9 mouse cellular contexts compared by ENCODE assay signal in the genomic region with DNA sequence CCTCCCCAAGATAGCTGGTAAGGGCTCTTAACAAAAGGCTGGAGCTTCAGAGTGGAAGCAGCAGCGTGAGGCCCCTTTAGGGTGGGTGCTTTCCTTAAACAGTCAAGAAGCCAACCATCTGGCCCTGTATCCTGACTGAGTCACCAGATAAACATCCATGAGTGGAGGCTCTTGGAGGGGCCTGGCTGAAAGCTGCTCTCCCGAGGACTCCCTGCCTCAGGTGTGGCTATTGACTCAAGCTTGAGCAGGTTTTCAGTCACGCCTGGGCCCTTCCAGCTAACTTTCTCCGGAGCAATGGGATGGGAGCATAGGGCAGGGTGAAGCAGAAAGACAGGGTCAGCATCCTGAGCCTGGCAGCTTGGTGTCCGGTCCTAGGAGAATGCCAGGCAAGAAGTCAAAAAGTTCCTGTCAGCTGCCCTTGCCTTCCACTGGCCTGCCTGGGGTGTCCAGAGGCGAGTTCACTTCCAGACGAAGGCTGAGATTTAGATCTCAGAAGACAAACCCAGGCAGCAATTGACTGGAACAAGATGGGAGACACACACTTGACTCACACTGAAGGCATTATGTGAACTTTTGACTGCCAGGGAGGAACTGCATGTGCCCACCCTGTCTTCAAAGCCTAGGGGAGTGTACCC. TPM values are rescaled to one million over a fixed set of nuclear protein-coding genes. Genes with fewer than 3 reads are reported as not detected.
DNase-seq lines count a peak whose midpoint lies in the region; ATAC-seq and TF ChIP-seq lines count a peak whose summit lies in the region.
"Had no signal": no experiment of that assay in that cellular context is flagged by ENCODE, and none has a peak within 500 bp of the region (broad histone marks: within the 10 kb centered on the region; RNA-seq: fewer than 3 reads in every experiment).

No protein-coding gene starts in this region.

- H3K27ac ChIP-seq in kidney, embryonic 15.5 days: peak overlapping the region; percentile 89
- no peak overlapping the region for H3K27ac ChIP-seq in limb, embryonic 11.5 days (replicated peaks; ENCODE audit: low read depth, low read length)

- no peak overlapping the region for H3K4me3 ChIP-seq in kidney, embryonic 15.5 days (replicated peaks)
- no peak overlapping the region for H3K4me3 ChIP-seq in limb, embryonic 11.5 days (ENCODE audit: low read depth, low read length)
- no peak overlapping the region for H3K4me3 ChIP-seq in myocyte

- H3K4me2 ChIP-seq in kidney, embryonic 15.5 days: 0 out of 2 replicates have a peak overlapping the region, but pooled peaks have one; percentile 8
- H3K4me2 ChIP-seq in limb, embryonic 11.5 days (ENCODE audit: low read depth, severe bottlenecking): no peak overlapping the region
- peak overlapping the region; percentile 36 for H3K4me2 ChIP-seq in myocyte (ENCODE audit: low read depth)

- no peak overlapping the region for H3K9ac ChIP-seq in kidney, embryonic 15.5 days
- H3K9ac ChIP-seq in limb, embryonic 11.5 days (ENCODE audit: low read length): no peak overlapping the region

- no peaks in the 10 kb centered on the region for H3K27me3 ChIP-seq in kidney, embryonic 15.5 days
- no peaks in the 10 kb centered on the region for H3K27me3 ChIP-seq in limb, embryonic 11.5 days (ENCODE audit: control insufficient read depth, insufficient read depth, low read length)
- H3K27me3 ChIP-seq in myocyte (ENCODE audit: control insufficient read depth, insufficient read depth, insufficient read length): no peaks in the 10 kb centered on the region

- 0 out of 2 replicates have a peak, but pooled peaks cover 3% of the 10 kb centered on the region for H3K36me3 ChIP-seq in kidney, embryonic 15.5 days
- no peaks in the 10 kb centered on the region for H3K36me3 ChIP-seq in limb, embryonic 11.5 days (ENCODE audit: control insufficient read depth, insufficient read depth, low read length)
- H3K36me3 ChIP-seq in myocyte (ENCODE audit: control insufficient read depth, insufficient read depth): no peaks in the 10 kb centered on the region

- WGBS in kidney, embryonic 15.5 days: 32% methylated on average over 7 of the region's 7 CpGs
- 63% methylated on average over 7 of the region's 7 CpGs for WGBS in limb, embryonic 11.5 days

- H3K79me2 ChIP-seq in myocyte (ENCODE audit: control insufficient read depth, insufficient read depth): no peaks in the 10 kb centered on the region

- ATAC-seq in kidney, embryonic 15.5 days (replicated peaks; ENCODE audit: low FRiP score): peak; percentile 52; the same call in 1 of the 2 replicates
- ATAC-seq in limb, embryonic 11.5 days (ENCODE audit: insufficient number of reproducible peaks, low FRiP score, low TSS enrichment, low read depth): 0 out of 2 replicates have a peak, but pooled peaks have one; percentile 12
- no peak for ATAC-seq in CD4-positive, CD25-positive, alpha-beta regulatory T cell, adult 4 months

- H3K4me1 ChIP-seq in kidney, embryonic 15.5 days: peaks cover 66% of the 10 kb centered on the region
- H3K4me1 ChIP-seq in limb, embryonic 11.5 days (ENCODE audit: control insufficient read depth, insufficient read depth, low read length): peaks cover 18% of the 10 kb centered on the region

- H3ac ChIP-seq in myocyte (ENCODE audit: control insufficient read depth, insufficient read length): no peak overlapping the region

- DNase-seq in kidney, adult 8-10 months: no peak
- peak; percentile 63 for DNase-seq in c-Kit-positive CD71-positive TER-119-negative erythroid progenitor cells, embryonic 14.5 days (ENCODE audit: low read depth)
- no peak for DNase-seq in limb, embryonic 11.5 days (ENCODE audit: low spot score)
- DNase-seq in adrenal gland, postnatal 25 days: no peak
- no peak for DNase-seq in T-cell, adult 2 months (ENCODE audit: low spot score)
- DNase-seq: spleen, adult 18-20 months had no signal

- no peaks in the 10 kb centered on the region for H3K9me3 ChIP-seq in kidney, embryonic 15.5 days (replicated peaks)
- H3K9me3 ChIP-seq in limb, embryonic 11.5 days (ENCODE audit: control insufficient read depth, low read length): no peaks in the 10 kb centered on the region

- no peak for TF ChIP-seq POLR2A in myocyte (IDR thresholded peaks at IDR 0.05; ENCODE audit: insufficient read length, low read depth)

TF ChIP-seq in myocyte, 11 proteins besides CTCF, POLR2A, EP300 and RAD21:
- no peak for TF ChIP-seq TCF12 (IDR thresholded peaks at IDR 0.05; ENCODE audit: insufficient read depth, poor library complexity, severe bottlenecking)
- no peak for TF ChIP-seq CEBPB (IDR thresholded peaks at IDR 0.05; ENCODE audit: insufficient read depth, poor library complexity, severe bottlenecking)
- no peak for TF ChIP-seq SRF (IDR thresholded peaks at IDR 0.05; ENCODE audit: control insufficient read depth, insufficient read length, low read depth)
- TF ChIP-seq MYOG (IDR thresholded peaks at IDR 0.05; ENCODE audit: control insufficient read depth in 1 of 3, insufficient read depth in 1 of 3, insufficient read length in 2 of 3, low read depth in 2 of 3): no peak
- TF ChIP-seq MAX (IDR thresholded peaks at IDR 0.05; ENCODE audit: low read depth): no peak
- no peak for TF ChIP-seq MYOD1 (IDR thresholded peaks at IDR 0.05; ENCODE audit: control insufficient read depth in 1 of 3, insufficient read length in 2 of 3, low read depth in 2 of 3)
- no peak for TF ChIP-seq REST (IDR thresholded peaks at IDR 0.05; ENCODE audit: insufficient read depth, insufficient read length)
- TF ChIP-seq TCF3 (IDR thresholded peaks at IDR 0.05; ENCODE audit: insufficient read length, low read depth): no peak
- no peak for TF ChIP-seq E2F4 (IDR thresholded peaks at IDR 0.05; ENCODE audit: insufficient read depth)
- no peak for TF ChIP-seq USF1 (IDR thresholded peaks at IDR 0.05; ENCODE audit: low read depth)
- TF ChIP-seq POLR2AphosphoS2 (IDR thresholded peaks at IDR 0.05; ENCODE audit: insufficient read length, low read depth): no peak
TF ChIP-seq in myocyte: peak in this region for 0.

RNA-seq across cellular contexts. Expression of gene Irs2, which starts 30.4 kb away (rescaled TPM):
- 5.6 and 5.7 TPM in 2 replicates for polyA plus RNA-seq in kidney, embryonic 15.5 days (2015; fragmentation: Nextera tagmentation; extraction: Ambion mirVana)
- 8.3 and 9.3 TPM in 2 replicates for polyA plus RNA-seq in limb, embryonic 11.5 days (2014; fragmentation: Nextera tagmentation; extraction: Ambion mirVana)
- 2.0 TPM for polyA plus RNA-seq in myocyte (2012; fragmentation: generic; extraction: Trizol)
- under 1 TPM; 0.68 to 0.83 TPM for polyA plus RNA-seq in CD4-positive, CD25-positive, alpha-beta regulatory T cell, adult 4 months (2017; shearing (Covaris generic))
- 22.1 and 23.0 TPM in 2 replicates for total RNA-seq in adrenal gland, postnatal 25 days (2021)
